Mouse (Mus musculus): ENCODE results near the gene Gm20604. TPM values are rescaled to one million over a fixed set of nuclear protein-coding genes. Genes with fewer than 3 reads are reported as not detected.

The Gm20604 gene
- total and polyA plus RNA-seq, 2 experiments from 2014 or later: 30.5 to 46.3 TPM

DNA sequence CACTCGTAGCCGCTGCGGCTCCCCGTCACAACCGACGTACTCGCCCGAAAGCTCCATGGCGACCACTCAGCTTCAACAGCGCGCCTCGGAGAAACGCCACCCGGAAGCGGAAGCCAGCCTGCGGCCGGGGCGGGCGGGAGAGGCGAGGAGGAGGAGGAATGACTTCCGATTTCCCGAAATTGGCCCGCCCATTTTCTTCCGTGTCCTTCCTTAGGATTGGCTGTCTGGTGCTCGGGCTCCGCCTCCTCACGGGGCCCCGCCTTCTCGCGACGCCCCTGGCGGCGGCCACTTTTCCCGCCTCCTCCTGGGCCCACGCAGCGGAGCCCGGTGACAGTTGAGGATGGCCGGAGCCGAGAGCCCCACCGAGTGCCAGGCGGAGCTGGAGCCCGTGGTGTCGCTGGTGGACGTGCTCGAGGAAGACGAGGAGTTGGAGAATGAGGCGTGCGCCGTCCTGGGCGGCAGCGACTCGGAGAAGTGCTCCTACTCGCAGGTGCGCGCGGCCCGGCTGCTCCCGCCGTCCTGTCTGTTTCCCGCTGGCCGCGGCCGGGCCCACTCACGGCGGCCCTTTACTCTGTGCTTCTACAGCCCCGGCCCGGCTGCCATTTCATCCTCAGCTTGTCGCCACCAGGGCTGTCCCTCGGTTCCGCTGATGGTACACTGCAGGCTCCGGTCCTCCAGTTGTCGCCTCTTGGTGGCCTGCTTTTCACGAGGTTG lies 626 bp downstream of the Gm20604 start, which contains the start of the genes Gm28051, Gon7 and Ubr7:
Gm28051 (minus strand) TSS at position 77 of the 714 bp plus-strand sequence.
Gon7 (minus strand) TSS at position 115 of the 714 bp plus-strand sequence.
Ubr7 (plus strand) TSS at position 279 of the 714 bp plus-strand sequence.
- peak within 1 kb of the TSS; percentile 75 for H3K9ac ChIP-seq
- peak; percentile 98 for ATAC-seq
- TF ChIP-seq CTCF (IDR thresholded peaks at IDR 0.05; ENCODE audit: low read depth): peak; percentile 69
- H3K27me3 ChIP-seq (ENCODE audit: insufficient read depth, low read length): no peaks in the 10 kb centered on the region
- peak within 1 kb of the TSS; percentile 71 for H3K4me3 ChIP-seq (ENCODE audit: low read depth, low read length)
- H3K4me2 ChIP-seq (ENCODE audit: low read depth): peak within 1 kb of the TSS; percentile 82
- DNase-seq: peak; percentile 97
- peak within 1 kb of the TSS; percentile 90 for H3K27ac ChIP-seq (ENCODE audit: low read depth, low read length)
- peaks cover 20% of the 10 kb centered on the region for H3K4me1 ChIP-seq (ENCODE audit: insufficient read depth)
- 0 out of 2 replicates have a peak, but pooled peaks cover 7% of the 10 kb centered on the region for H3K36me3 ChIP-seq (ENCODE audit: insufficient read depth)
- H3K9me3 ChIP-seq (ENCODE audit: low read length): no peaks in the 10 kb centered on the region
- 4% methylated on average over 73 of the region's 73 CpGs for WGBS

DNA sequence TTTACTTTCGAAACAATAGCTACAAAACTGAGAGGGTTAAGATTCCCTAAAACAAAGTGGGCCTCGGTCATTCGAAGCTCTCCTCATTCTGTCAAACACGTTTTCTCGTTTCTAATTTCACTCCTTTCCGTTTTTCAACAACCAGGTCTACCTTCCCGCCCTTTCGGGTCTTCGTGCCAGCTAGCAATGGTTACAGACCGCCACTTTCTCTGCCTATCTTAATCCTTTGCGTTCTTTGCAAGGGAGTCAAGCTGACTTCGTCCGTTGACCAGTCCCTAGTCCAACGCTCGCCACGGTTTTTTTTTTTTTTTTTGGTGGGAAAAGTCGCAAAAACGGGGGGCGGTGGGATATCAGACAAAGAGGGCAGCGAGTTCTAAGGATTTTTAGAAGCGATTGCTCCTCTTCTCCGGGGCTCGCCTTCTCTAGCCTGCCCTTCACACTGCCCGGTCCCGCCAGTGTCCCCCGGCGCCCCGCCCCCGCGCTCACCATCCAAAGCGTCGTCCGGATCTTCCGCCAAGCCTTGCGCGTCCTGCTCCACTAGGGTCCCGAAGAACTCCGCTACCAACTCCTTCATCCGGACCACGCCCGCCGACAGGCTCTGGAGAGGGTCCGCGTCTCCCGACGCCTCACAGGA lies 1.3 kb downstream of the Gm20604 start:
- peaks cover 20% of the 10 kb centered on the region for H3K4me1 ChIP-seq (ENCODE audit: insufficient read depth)
- H3K27me3 ChIP-seq (ENCODE audit: insufficient read depth, low read length): no peaks in the 10 kb centered on the region
- ATAC-seq (no peak; the same call in 1 of the 2 replicates), DNase-seq (peak; percentile 19)
- no peaks in the 10 kb centered on the region for H3K9me3 ChIP-seq (ENCODE audit: low read length)
- H3K4me2 ChIP-seq (ENCODE audit: low read depth): peak overlapping the region; percentile 82
- 1% methylated on average over 46 of the region's 46 CpGs for WGBS
- peak overlapping the region; percentile 71 for H3K4me3 ChIP-seq (ENCODE audit: low read depth, low read length)
- peak overlapping the region; percentile 90 for H3K27ac ChIP-seq (ENCODE audit: low read depth, low read length)
- no peaks in the 10 kb centered on the region for H3K36me3 ChIP-seq (ENCODE audit: insufficient read depth)
- peak overlapping the region; percentile 75 for H3K9ac ChIP-seq
- TF ChIP-seq CTCF (IDR thresholded peaks at IDR 0.05; ENCODE audit: low read depth): no peak

DNA sequence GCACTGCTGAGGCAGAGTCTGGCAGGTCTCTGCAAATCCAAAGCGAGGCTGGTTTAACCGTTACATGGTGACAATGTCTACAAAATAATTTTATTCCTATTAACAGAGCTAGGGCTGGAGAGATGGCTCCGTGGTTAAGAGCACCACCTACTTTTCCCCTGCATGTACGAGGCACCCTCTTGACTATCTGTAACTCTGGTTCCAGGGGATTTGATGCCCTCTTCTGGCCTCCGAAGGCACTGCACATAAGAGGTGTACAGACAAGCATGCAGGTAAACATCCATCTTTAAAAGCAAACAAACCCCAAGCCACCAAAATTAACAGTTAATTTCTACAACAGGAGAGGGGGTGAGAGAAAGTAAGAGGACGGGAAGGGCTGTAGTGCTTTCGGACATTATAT lies 2.2 kb downstream of the Gm20604 start:
- H3K4me2 ChIP-seq (ENCODE audit: low read depth): peak overlapping the region; percentile 82
- peak; percentile 61 for TF ChIP-seq CTCF (IDR thresholded peaks at IDR 0.05; ENCODE audit: low read depth)
- 86% methylated on average over 7 of the region's 7 CpGs for WGBS
- DNase-seq: no peak
- no peak overlapping the region for H3K9ac ChIP-seq
- H3K4me3 ChIP-seq (ENCODE audit: low read depth, low read length): peak overlapping the region; percentile 71
- no peak for ATAC-seq
- no peaks in the 10 kb centered on the region for H3K27me3 ChIP-seq (ENCODE audit: insufficient read depth, low read length)
- no peaks in the 10 kb centered on the region for H3K9me3 ChIP-seq (ENCODE audit: low read length)
- no peaks in the 10 kb centered on the region for H3K36me3 ChIP-seq (ENCODE audit: insufficient read depth)
- peaks cover 20% of the 10 kb centered on the region for H3K4me1 ChIP-seq (ENCODE audit: insufficient read depth)
- H3K27ac ChIP-seq (ENCODE audit: low read depth, low read length): 0 out of 2 replicates have a peak overlapping the region, but pooled peaks have one; percentile 4

DNA sequence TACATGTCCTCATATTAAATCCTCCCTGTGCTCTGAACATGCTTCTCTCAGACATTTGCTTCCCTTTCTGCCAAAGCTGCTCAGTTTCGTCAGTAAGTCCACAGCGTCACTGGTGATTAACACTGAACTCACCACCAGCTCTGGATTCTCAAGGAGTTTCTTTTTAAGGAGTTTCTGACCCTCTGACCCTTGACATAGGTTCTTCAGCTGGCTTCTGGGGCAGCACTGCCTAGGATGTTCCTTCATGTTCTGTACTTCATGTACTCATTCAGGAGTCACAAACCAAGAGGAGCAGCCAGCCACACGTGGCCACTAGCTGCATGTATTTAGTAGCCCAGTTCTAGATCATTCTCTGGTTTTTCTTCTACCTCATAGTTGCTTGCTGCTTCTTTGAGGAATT lies 10.2 kb downstream of the Gm20604 start:
- Histone ChIP-seq H3K27ac (ENCODE audit: low read depth, low read length) (no peak overlapping the region), H3K4me1 (ENCODE audit: insufficient read depth) (peaks cover 10% of the 10 kb centered on the region)
- 87% methylated on average over 3 of the region's 3 CpGs for WGBS

DNA sequence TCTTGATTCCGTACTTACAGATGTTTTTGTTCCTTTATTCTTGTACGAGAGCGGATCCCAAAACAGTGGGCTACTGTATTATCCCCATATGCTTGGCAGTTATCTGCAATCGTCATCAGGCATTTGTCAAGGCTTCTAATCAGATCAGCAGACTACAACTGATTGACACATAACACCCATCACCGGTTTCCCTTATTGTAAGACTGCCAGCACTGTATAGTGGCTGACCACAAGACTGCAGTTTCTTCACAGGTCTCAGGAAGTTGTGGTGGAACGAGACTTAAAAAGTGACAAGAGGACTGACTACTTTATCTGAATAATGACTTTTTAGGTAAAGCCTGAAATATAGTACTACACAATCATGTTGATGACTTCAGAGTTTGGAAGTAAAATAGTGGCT lies 13.6 kb downstream of the Gm20604 start:
- H3K4me3 ChIP-seq (ENCODE audit: low read depth, low read length): no peak overlapping the region
- DNase-seq (no peak), ATAC-seq (no peak)
- H3K4me1 ChIP-seq (ENCODE audit: insufficient read depth): peaks cover 19% of the 10 kb centered on the region
- WGBS: 54% methylated on average over 6 of the region's 6 CpGs
- H3K4me2 ChIP-seq (ENCODE audit: low read depth): peak overlapping the region; percentile 85
- no peaks in the 10 kb centered on the region for H3K9me3 ChIP-seq (ENCODE audit: low read length)
- H3K9ac ChIP-seq: peak overlapping the region; percentile 82; the same call in 1 of the 2 replicates
- no peaks in the 10 kb centered on the region for H3K27me3 ChIP-seq (ENCODE audit: insufficient read depth, low read length)
- peaks cover 14% of the 10 kb centered on the region; the same call in 1 of the 2 replicates for H3K36me3 ChIP-seq (ENCODE audit: insufficient read depth)
- no peak for TF ChIP-seq CTCF (IDR thresholded peaks at IDR 0.05; ENCODE audit: low read depth)
- H3K27ac ChIP-seq (ENCODE audit: low read depth, low read length): no peak overlapping the region

More for the DNA sequence above, 10.2 kb downstream of the Gm20604 start:
- TF ChIP-seq CTCF (IDR thresholded peaks at IDR 0.05; ENCODE audit: low read depth): no peak
- Histone ChIP-seq H3K9me3 (ENCODE audit: low read length) (no peaks in the 10 kb centered on the region), H3K36me3 (ENCODE audit: insufficient read depth) (peaks cover 14% of the 10 kb centered on the region; the same call in 1 of the 2 replicates), H3K4me2 (ENCODE audit: low read depth) (no peak overlapping the region), H3K4me3 (ENCODE audit: low read depth, low read length) (no peak overlapping the region), H3K27me3 (ENCODE audit: insufficient read depth, low read length) (no peaks in the 10 kb centered on the region), H3K9ac (no peak overlapping the region)
- ATAC-seq: no peak
- DNase-seq: no peak

DNA sequence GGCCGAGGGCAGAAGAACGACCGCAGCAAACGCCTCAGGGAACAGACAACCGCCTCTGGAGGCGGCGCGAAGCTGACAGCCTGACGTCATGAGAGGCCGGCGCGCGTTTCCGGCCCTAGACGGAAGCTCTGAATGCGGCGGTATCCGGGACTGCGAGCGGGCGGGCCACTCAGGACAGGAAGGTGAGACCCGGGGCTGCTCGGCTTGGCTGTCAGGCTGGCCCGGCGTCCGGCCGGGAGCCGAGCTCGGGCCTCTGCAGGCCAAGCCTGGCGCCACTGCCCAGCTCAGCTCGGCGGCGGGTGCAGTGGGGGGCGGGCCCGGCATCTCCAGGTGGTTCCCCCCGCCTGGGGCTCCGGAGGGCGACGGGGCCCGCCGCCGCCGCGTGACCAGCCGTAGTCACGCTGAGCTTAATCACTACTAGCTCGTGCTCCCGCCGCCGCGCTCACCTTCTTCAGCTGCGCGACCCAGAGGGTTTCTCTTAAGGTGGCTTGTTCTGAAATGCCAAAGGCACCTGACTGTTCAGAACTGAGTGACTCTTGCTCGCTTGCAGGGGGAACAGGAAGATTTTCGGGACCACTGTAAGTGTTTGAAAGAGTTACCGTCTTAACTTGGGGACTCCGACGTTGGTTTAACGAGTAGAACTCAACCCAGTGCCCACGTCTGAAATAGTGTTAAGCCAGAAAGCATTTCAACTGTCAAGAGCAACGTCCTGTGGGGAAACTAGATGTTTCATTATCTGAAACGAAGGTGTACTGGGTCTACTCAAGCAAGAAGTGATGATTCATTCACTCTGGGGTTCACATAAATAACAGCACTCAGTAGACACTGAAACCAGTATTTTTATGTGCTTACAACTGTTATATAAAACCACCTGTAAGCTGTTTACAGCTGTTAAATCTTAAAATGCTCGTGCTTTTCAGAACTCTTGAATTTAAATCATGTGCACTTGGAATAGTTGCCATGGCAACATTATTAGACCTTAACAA lies 14.6 kb downstream of the Gm20604 start, which contains the start of the genes Moap1 and Tmem251:
Moap1 (minus strand) TSS at position 73 of the 986 bp plus-strand sequence.
Tmem251 (plus strand) TSS at position 174 of the 986 bp plus-strand sequence.
- Histone ChIP-seq H3K27ac (ENCODE audit: low read depth, low read length) (peak within 1 kb of the TSS; percentile 94), H3K36me3 (ENCODE audit: insufficient read depth) (peaks cover 14% of the 10 kb centered on the region; the same call in 1 of the 2 replicates), H3K4me3 (ENCODE audit: low read depth, low read length) (peak within 1 kb of the TSS; percentile 81), H3K4me2 (ENCODE audit: low read depth) (peak within 1 kb of the TSS; percentile 85), H3K4me1 (ENCODE audit: insufficient read depth) (peaks cover 19% of the 10 kb centered on the region), H3K27me3 (ENCODE audit: insufficient read depth, low read length) (no peaks in the 10 kb centered on the region), H3K9ac (peak within 1 kb of the TSS; percentile 82), H3K9me3 (ENCODE audit: low read length) (no peaks in the 10 kb centered on the region)
- 2% methylated on average over 58 of the region's 63 CpGs for WGBS
- TF ChIP-seq CTCF (IDR thresholded peaks at IDR 0.05; ENCODE audit: low read depth): no peak; the same call in 1 of the 2 replicates
- peak; percentile 92 for DNase-seq
- ATAC-seq: peak; percentile 99
